Mouse (Mus musculus) liver, embryonic 14.5 days (tissue): ENCODE data around the gene Galnt2. TPM values are rescaled to one million over a fixed set of nuclear protein-coding genes. Genes with fewer than 3 reads are reported as not detected.

Experiments
- ATAC-seq: fragments of 200-750 bp; cut with Nextera tagmentation; 2 replicates; pipeline ENCODE4 v1.8.0; 2017; ENCODE audit warnings: moderate number of reproducible peaks, mild to moderate bottlenecking, moderate library complexity; ENCODE audit not compliant: insufficient read depth
- DNase-seq, 3 experiments: peaks; one replicate each; pipeline ENCODE4 v3.0.0-alpha.2; 2012 to 2013; ENCODE audit warnings: low read depth in 3 of 3, low spot score in 3 of 3
- H3K27ac ChIP-seq: fragments of 300-500 bp; sonication (generic); 2 replicates; pipeline ENCODE4 v1.5.1; 2014; ENCODE audit warnings: moderate library complexity, mild to moderate bottlenecking, control low read depth, inconsistent platforms
- H3K27me3 ChIP-seq: fragments of 300-500 bp; sonication (generic); 2 replicates; pipeline ENCODE4 v1.6.1; 2014; ENCODE audit warnings: mild to moderate bottlenecking, low read length, moderate library complexity; ENCODE audit not compliant: control insufficient read depth, insufficient read depth
- H3K36me3 ChIP-seq: fragments of 300-500 bp; sonication (generic); replicated peaks from 2 replicates; pipeline ENCODE4 v1.6.1; 2014; ENCODE audit warnings: low read depth; ENCODE audit not compliant: control insufficient read depth, insufficient read depth
- H3K4me1 ChIP-seq, 2 experiments: fragments of 200-500 bp in 1 of 2; fragments of 300-500 bp in 1 of 2; sonication (generic) in 1 of 2; replicated peaks; 2 replicates each; pipeline ENCODE4 v1.6.1; 2012 to 2014; ENCODE audit warnings: antibody characterized with exemption in 1 of 2, inconsistent platforms in 1 of 2, low read length in 1 of 2; ENCODE audit not compliant: control insufficient read depth in 2 of 2, insufficient read depth in 2 of 2
- H3K4me2 ChIP-seq: fragments of 300-500 bp; sonication (generic); 2 replicates; pipeline ENCODE4 v1.6.1; 2014; ENCODE audit warnings: low read depth, mild to moderate bottlenecking, control low read depth, moderate library complexity
- H3K4me3 ChIP-seq, 2 experiments: fragments of 200-500 bp in 1 of 2; fragments of 300-500 bp in 1 of 2; sonication (generic) in 1 of 2; 2 replicates each; pipeline ENCODE4 v1.5.1; 2012 to 2014; ENCODE audit warnings: low read depth in 2 of 2, low read length in 2 of 2, mild to moderate bottlenecking in 2 of 2, control low read depth in 1 of 2, inconsistent platforms in 1 of 2, moderate library complexity in 1 of 2; ENCODE audit not compliant: insufficient read depth in 1 of 2
- H3K9ac ChIP-seq: fragments of 300-500 bp; sonication (generic); replicated peaks from 2 replicates; pipeline ENCODE4 v1.6.1; 2014; ENCODE audit warnings: mild to moderate bottlenecking, control low read depth, moderate library complexity
- H3K9me3 ChIP-seq: fragments of 300-500 bp; sonication (generic); 2 replicates; pipeline ENCODE4 v1.6.1; 2016; ENCODE audit warnings: low read length, mixed read lengths; ENCODE audit not compliant: control insufficient read depth
- CTCF ChIP-seq: IDR thresholded peaks from 2 replicates; pipeline ENCODE4 v1.5.1; 2016; ENCODE audit warnings: antibody characterized with exemption, low read depth, control low read depth
- EP300 ChIP-seq: IDR thresholded peaks from 2 replicates; pipeline ENCODE4 v1.6.1; 2016; ENCODE audit warnings: antibody characterized with exemption, low read depth
- WGBS: fragments of 180-500 bp; shearing (Covaris S2); extraction: QIAGEN DNeasy Blood & Tissue Kit; methylation state at CpG from one replicate; pipeline ENCODE4 v1.1.7; 2014; ENCODE audit not compliant: insufficient replicate concordance; 5-methylcytosine and 5-hydroxymethylcytosine counted together
- polyA plus RNA-seq, 2 experiments: library from polyadenylated mRNA; depleted of rRNA in 1 of 2; stranded (reverse) in 1 of 2; unstranded in 1 of 2; fragments of >200 nt; fragmentation: Nextera tagmentation in 1 of 2; extraction: Ambion mirVana in 1 of 2; gene quantifications; 2 replicates each; pipeline versions ENCODE4 v1.2.1 to v1.2.3; 2012 to 2014

Gene Galnt2
- polyA plus RNA-seq, 2 experiments, result 6.6 to 19.2 TPM

GRCm38 (mm10) chr8:124304141-124304540, 73.0 kb downstream of the Galnt2 start:
- TF ChIP-seq EP300 (no peak), CTCF (no peak)
- Histone ChIP-seq H3K9ac (no peak overlapping the region), H3K4me1 (peaks cover 0 to 2% of the 10 kb centered on the region in 2 experiments; a peak in 2 of 4 replicates), H3K4me3 (no peak overlapping the region), H3K27ac (no peak overlapping the region), H3K9me3 (no peaks in the 10 kb centered on the region), H3K27me3 (no peaks in the 10 kb centered on the region), H3K4me2 (no peak overlapping the region), H3K36me3 (no peaks in the 10 kb centered on the region)
- WGBS, result 83% methylated on average over 4 of the region's 4 CpGs
- no peak for DNase-seq
- ATAC-seq, result no peak

GRCm38 (mm10) chr8:124306574-124306973, 75.4 kb downstream of the Galnt2 start:
- Histone ChIP-seq H3K27me3 (no peaks in the 10 kb centered on the region), H3K4me1 (peaks cover 0 to 2% of the 10 kb centered on the region in 2 experiments; a peak in 1 of 4 replicates), H3K4me3 (no peak overlapping the region), H3K9me3 (no peaks in the 10 kb centered on the region), H3K27ac (no peak overlapping the region), H3K9ac (no peak overlapping the region), H3K36me3 (no peaks in the 10 kb centered on the region), H3K4me2 (no peak overlapping the region)
- WGBS, result 38% methylated on average over 7 of the region's 7 CpGs
- ATAC-seq, result no peak
- DNase-seq, result no peak
- TF ChIP-seq EP300 (no peak), CTCF (no peak)

- Histone ChIP-seq H3K9ac (no peak overlapping the region), H3K36me3 (no peaks in the 10 kb centered on the region), H3K4me2 (no peak overlapping the region), H3K4me1 (peaks cover 0 to 2% of the 10 kb centered on the region in 2 experiments; a peak in 1 of 4 replicates), H3K27me3 (no peaks in the 10 kb centered on the region), H3K9me3 (no peaks in the 10 kb centered on the region), H3K27ac (no peak overlapping the region), H3K4me3 (no peak overlapping the region)
- ATAC-seq (no peak), DNase-seq (no peak)
- TF ChIP-seq EP300 (no peak), CTCF (no peak)
- 78% methylated on average over 10 of the region's 10 CpGs for WGBS
These were observed 76.5 kb downstream of the Galnt2 start for GRCm38 (mm10) chr8:124307700-124308099.

DNA sequence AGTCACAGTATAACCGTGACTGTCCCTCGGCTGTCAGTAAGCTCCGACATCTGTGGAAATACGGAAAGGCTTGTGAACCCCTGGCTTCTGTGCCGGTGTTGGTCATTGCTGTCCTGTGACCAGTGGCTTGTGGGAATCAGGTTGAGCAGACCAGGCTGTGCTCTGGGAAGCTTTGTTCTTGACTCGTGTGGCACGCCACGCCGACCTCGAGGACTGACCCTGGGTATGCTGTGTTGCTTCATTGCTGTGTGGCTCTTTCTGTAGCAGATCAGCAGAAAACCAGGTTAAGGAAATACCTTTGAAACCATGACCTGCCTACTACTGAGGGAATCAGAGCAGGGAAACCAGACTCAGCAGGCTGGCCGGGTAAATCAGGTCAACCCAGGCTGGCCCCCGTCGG, 79.3 kb downstream of the Galnt2 start:
- Histone ChIP-seq H3K4me2 (no peak overlapping the region), H3K9ac (no peak overlapping the region), H3K27ac (no peak overlapping the region), H3K9me3 (no peaks in the 10 kb centered on the region), H3K4me1 (peaks cover 0 to 2% of the 10 kb centered on the region in 2 experiments; a peak in 1 of 4 replicates), H3K27me3 (no peaks in the 10 kb centered on the region), H3K4me3 (no peak overlapping the region), H3K36me3 (no peaks in the 10 kb centered on the region)
- DNase-seq (no peak), ATAC-seq (no peak)
- WGBS, result 76% methylated on average over 13 of the region's 13 CpGs
- no peak for TF ChIP-seq CTCF
- no peak for TF ChIP-seq EP300

GRCm38 (mm10) chr8:124311111-124311510, 79.9 kb downstream of the Galnt2 start:
- TF ChIP-seq CTCF (no peak), EP300 (no peak)
- no peak overlapping the region for H3K9ac ChIP-seq
- no peak for ATAC-seq

DNA sequence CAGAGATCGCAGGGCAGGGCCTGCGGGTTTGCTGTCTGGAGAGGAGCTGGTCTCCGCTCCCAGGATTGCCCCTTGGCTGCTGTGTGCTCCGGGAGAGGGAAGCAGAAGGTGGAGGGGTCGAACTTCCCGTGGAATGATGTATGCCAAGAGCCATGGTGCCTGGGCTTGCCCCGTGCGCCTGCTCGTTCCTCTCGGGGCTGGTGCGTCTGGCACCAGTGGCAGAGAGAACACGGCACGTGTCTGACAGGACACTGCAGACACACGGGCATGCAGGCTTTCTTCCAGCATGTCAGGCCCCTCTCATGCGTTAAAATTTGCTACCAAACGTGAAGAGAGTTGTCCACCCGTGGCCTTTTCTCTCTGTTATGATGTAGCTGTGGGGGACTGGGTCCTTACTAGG, 80.5 kb downstream of the Galnt2 start:
- Histone ChIP-seq H3K27me3 (no peaks in the 10 kb centered on the region), H3K36me3 (no peaks in the 10 kb centered on the region), H3K9me3 (no peaks in the 10 kb centered on the region), H3K4me3 (no peak overlapping the region), H3K4me2 (no peak overlapping the region), H3K27ac (no peak overlapping the region), H3K9ac (no peak overlapping the region), H3K4me1 (peaks cover 0 to 9% of the 10 kb centered on the region in 2 experiments; a peak in 2 of 4 replicates)
- DNase-seq, result no peak
- 81% methylated on average over 17 of the region's 17 CpGs for WGBS
- TF ChIP-seq EP300 (no peak), CTCF (no peak)
- ATAC-seq, result no peak

More at GRCm38 (mm10) chr8:124311111-124311510, 79.9 kb downstream of the Galnt2 start:
- Histone ChIP-seq H3K36me3 (no peaks in the 10 kb centered on the region), H3K27me3 (no peaks in the 10 kb centered on the region), H3K9me3 (no peaks in the 10 kb centered on the region), H3K27ac (no peak overlapping the region), H3K4me1 (peaks cover 0 to 3% of the 10 kb centered on the region in 2 experiments; a peak in 2 of 4 replicates), H3K4me2 (no peak overlapping the region), H3K4me3 (no peak overlapping the region)
- DNase-seq, result no peak
- 76% methylated on average over 6 of the region's 6 CpGs for WGBS
